Mouse (Mus musculus): Measurements from ENCODE around the gene Slc2a6. TPM values are rescaled to one million over a fixed set of nuclear protein-coding genes. Genes with fewer than 3 reads are reported as not detected.

Gene Slc2a6
- total and polyA plus RNA-seq, 3 experiments: 2.6 to 3.2 TPM; not detected in 1

- TF ChIP-seq RCOR1 (IDR thresholded peaks at IDR 0.05; ENCODE audit: low read depth, low read length) (0 out of 2 replicates have a peak, but pooled peaks have one; percentile 32), ETS1 (IDR thresholded peaks at IDR 0.05; ENCODE audit: low read depth, low read length) (no peak), USF1 (IDR thresholded peaks at IDR 0.05; ENCODE audit: low read depth, low read length) (no peak), BHLHE40 (IDR thresholded peaks at IDR 0.05; ENCODE audit: borderline replicate concordance, low read depth, low read length) (no peak), GATA1 (IDR thresholded peaks at IDR 0.05; ENCODE audit: low read depth, low read length) (peak; percentile 7; the same call in 1 of the 2 replicates), CHD2 (IDR thresholded peaks at IDR 0.05; ENCODE audit: low read length) (no peak), NRF1 (IDR thresholded peaks at IDR 0.05; ENCODE audit: insufficient read depth, low read depth, low read length, poor library complexity, severe bottlenecking) (no peak), ELF1 (IDR thresholded peaks at IDR 0.05; ENCODE audit: low read depth, low read length) (no peak), MYB (IDR thresholded peaks at IDR 0.05; ENCODE audit: low read depth, low read length) (no peak), ZKSCAN1 (IDR thresholded peaks at IDR 0.05; ENCODE audit: low read depth, low read length) (no peak), MXI1 (IDR thresholded peaks at IDR 0.05; ENCODE audit: low read depth, low read length) (peak; percentile 41; the same call in 1 of the 2 replicates), TAL1 (IDR thresholded peaks at IDR 0.05; ENCODE audit: low read length) (peak; percentile 72), TCF12 (IDR thresholded peaks at IDR 0.05; ENCODE audit: low read depth, low read length) (0 out of 2 replicates have a peak, but pooled peaks have one; percentile 25), POLR2AphosphoS2 (IDR thresholded peaks at IDR 0.05; ENCODE audit: low read length) (no peak), MEF2A (IDR thresholded peaks at IDR 0.05; ENCODE audit: extremely low read depth, insufficient replicate concordance, low read depth, low read length, poor library complexity, severe bottlenecking) (no peak), KAT2A (conservative IDR thresholded peaks at IDR 0.05; ENCODE audit: low read depth, low read length) (no peak), NELFE (IDR thresholded peaks at IDR 0.05; ENCODE audit: low read depth, low read length) (no peak), EP300 (IDR thresholded peaks at IDR 0.05; ENCODE audit: low read depth in 1 of 2, low read length in 2 of 2) (peak; percentile 35 to 46; a peak in 3 of 4 replicates)
These were observed 761 bp downstream of the Slc2a6 start (continued) for GRCm38 (mm10) chr2:27026857-27027617.

DNA sequence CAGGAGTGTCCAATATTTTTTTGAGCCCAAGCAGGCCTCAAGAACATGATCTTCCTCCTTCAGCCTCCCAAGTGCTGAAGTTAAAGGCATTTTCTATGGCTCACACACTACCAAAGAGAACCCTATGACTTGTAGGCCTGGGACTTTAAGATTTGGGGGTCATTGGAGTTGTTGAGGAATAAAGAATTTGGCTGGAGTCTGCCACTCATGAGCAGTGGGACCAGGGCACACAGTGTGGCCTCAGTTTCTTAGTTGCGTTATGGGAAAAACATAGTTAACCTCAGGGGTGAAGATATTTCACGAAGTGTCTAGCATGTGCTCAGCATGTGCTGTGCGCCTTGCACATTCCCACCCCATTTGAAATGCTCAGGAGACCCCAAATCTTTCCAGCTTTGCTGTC is 1.5 kb downstream of the Slc2a6 start:
- no peak for DNase-seq (ENCODE audit: low read depth, low spot score)
- Histone ChIP-seq H3K9ac (ENCODE audit: control insufficient read depth, low read depth, low read length, poor library complexity, severe bottlenecking) (no peak overlapping the region), H3K4me1 (ENCODE audit: control insufficient read depth in 1 of 2, insufficient read depth in 2 of 2, low read length in 2 of 2) (peaks cover 4 to 20% of the 10 kb centered on the region in 2 experiments; a peak in 3 of 4 replicates), H3K27me3 (ENCODE audit: control insufficient read depth in 1 of 2, insufficient read depth in 2 of 2, low read length in 2 of 2) (no peaks in the 10 kb centered on the region), H3K36me3 (ENCODE audit: control insufficient read depth in 1 of 2, insufficient read depth in 2 of 2, low read length in 2 of 2) (peaks cover 0 to 9% of the 10 kb centered on the region in 2 experiments; a peak in 2 of 4 replicates), H3K4me3 (ENCODE audit: control insufficient read depth in 1 of 2, insufficient read depth in 1 of 2, low read depth in 2 of 2, low read length in 2 of 2) (no peak overlapping the region), H3K27ac (ENCODE audit: control insufficient read depth, low read depth, low read length) (no peak overlapping the region), H3K9me3 (replicated peaks; ENCODE audit: insufficient read depth, low read length) (no peaks in the 10 kb centered on the region), H3K79me2 (ENCODE audit: control insufficient read depth, insufficient read depth, low read length, poor library complexity) (no peaks in the 10 kb centered on the region)
- TF ChIP-seq ZMIZ1 (IDR thresholded peaks at IDR 0.05; ENCODE audit: low read depth, low read length): no peak
- TF ChIP-seq MYB (IDR thresholded peaks at IDR 0.05; ENCODE audit: low read depth, low read length): no peak
- TF ChIP-seq CHD1 (IDR thresholded peaks at IDR 0.05; ENCODE audit: low read depth, low read length): no peak
- TF ChIP-seq CHD2 (IDR thresholded peaks at IDR 0.05; ENCODE audit: low read length): no peak
- TF ChIP-seq TAL1 (IDR thresholded peaks at IDR 0.05; ENCODE audit: low read length): no peak
- TF ChIP-seq MAFK (IDR thresholded peaks at IDR 0.05; ENCODE audit: borderline replicate concordance, low read depth, low read length): no peak
- no peak for TF ChIP-seq NRF1 (IDR thresholded peaks at IDR 0.05; ENCODE audit: insufficient read depth, low read depth, low read length, poor library complexity, severe bottlenecking)
- no peak for TF ChIP-seq USF2 (IDR thresholded peaks at IDR 0.05; ENCODE audit: borderline replicate concordance in 1 of 2, insufficient read depth in 1 of 2, low read depth in 1 of 2, low read length in 2 of 2)
- TF ChIP-seq UBTF (IDR thresholded peaks at IDR 0.05; ENCODE audit: borderline replicate concordance, insufficient read depth, low read depth, low read length): no peak
- no peak for TF ChIP-seq EP300 (IDR thresholded peaks at IDR 0.05; ENCODE audit: low read depth in 1 of 2, low read length in 2 of 2)
- TF ChIP-seq ZC3H11A (IDR thresholded peaks at IDR 0.05; ENCODE audit: low read depth, low read length): no peak
- no peak for TF ChIP-seq JUND (IDR thresholded peaks at IDR 0.05; ENCODE audit: low read depth, low read length)
- TF ChIP-seq SIN3A (IDR thresholded peaks at IDR 0.05; ENCODE audit: low read length): no peak
- TF ChIP-seq GABPA (IDR thresholded peaks at IDR 0.05; ENCODE audit: low read depth, low read length): no peak
- no peak for TF ChIP-seq CTCF (IDR thresholded peaks at IDR 0.05 in 2 of 3, conservative IDR thresholded peaks at IDR 0.05 in 1 of 3; ENCODE audit: control insufficient read depth in 1 of 3, insufficient read depth in 1 of 3, low read depth in 2 of 3, low read length in 3 of 3, poor library complexity in 1 of 3, severe bottlenecking in 1 of 3)
- TF ChIP-seq MYC (IDR thresholded peaks at IDR 0.05; ENCODE audit: low read depth, low read length): no peak
- no peak for TF ChIP-seq SMC3 (IDR thresholded peaks at IDR 0.05; ENCODE audit: low read depth, low read length)
